Mouse (Mus musculus) CD4-positive, CD25-positive, alpha-beta regulatory T cell, adult 4 months (primary cell): Measurements from ENCODE around the gene Ptprb. TPM values are rescaled to one million over a fixed set of nuclear protein-coding genes. Genes with fewer than 3 reads are reported as not detected.

Experiments
- ATAC-seq: one replicate; pipeline ENCODE4 v1.8.0; 2017
- polyA plus RNA-seq, 2 experiments: library from polyadenylated mRNA; unstranded; fragments of 100-300 nt; shearing (Covaris generic); gene quantifications; one replicate each; pipeline ENCODE4 v1.2.1; 2017

Ptprb gene
- not detected for polyA plus RNA-seq

- no peak for ATAC-seq
These were observed at the start of gene Ptprb for GRCm38 (mm10) chr10:116275280-116275679. TSS of gene Ptprb (plus strand) at chr10:116275523.

- no peak for ATAC-seq
These were observed 40.0 kb upstream of the Ptprb start for GRCm38 (mm10) chr10:116235299-116235698.

- ATAC-seq, result no peak
These were observed 33.1 kb upstream of the Ptprb start for GRCm38 (mm10) chr10:116242200-116242599.

- ATAC-seq, result no peak
These were observed 31.9 kb upstream of the Ptprb start for GRCm38 (mm10) chr10:116243373-116243772.

- ATAC-seq, result no peak
These were observed 29.7 kb upstream of the Ptprb start for GRCm38 (mm10) chr10:116245632-116246031.

- ATAC-seq, result no peak
These were observed 22.7 kb upstream of the Ptprb start for GRCm38 (mm10) chr10:116252668-116253067.

GRCm38 (mm10) chr10:116253972-116254371 lies 21.4 kb upstream of the Ptprb start:
- no peak for ATAC-seq

GRCm38 (mm10) chr10:116259298-116259697 lies 16.0 kb upstream of the Ptprb start:
- no peak for ATAC-seq

- no peak for ATAC-seq
These were observed 14.5 kb upstream of the Ptprb start for GRCm38 (mm10) chr10:116260658-116261433.

- ATAC-seq, result no peak
These were observed 13.8 kb upstream of the Ptprb start for GRCm38 (mm10) chr10:116261559-116261958.

GRCm38 (mm10) chr10:116264521-116264920 lies 10.8 kb upstream of the Ptprb start:
- ATAC-seq, result no peak

GRCm38 (mm10) chr10:116266561-116267433 lies 8.5 kb upstream of the Ptprb start:
- no peak for ATAC-seq

- no peak for ATAC-seq
These were observed 7.9 kb upstream of the Ptprb start for GRCm38 (mm10) chr10:116267434-116267822.

- no peak for ATAC-seq
These were observed 7.0 kb upstream of the Ptprb start for GRCm38 (mm10) chr10:116268343-116268742.

- ATAC-seq, result no peak
These were observed 4.5 kb upstream of the Ptprb start for GRCm38 (mm10) chr10:116270646-116271469.

GRCm38 (mm10) chr10:116271470-116271915 lies 3.8 kb upstream of the Ptprb start:
- no peak for ATAC-seq

GRCm38 (mm10) chr10:116272156-116272555 lies 3.2 kb upstream of the Ptprb start:
- no peak for ATAC-seq

GRCm38 (mm10) chr10:116286697-116287344 lies 11.5 kb downstream of the Ptprb start:
- ATAC-seq, result no peak

- no peak for ATAC-seq
These were observed 12.8 kb downstream of the Ptprb start for GRCm38 (mm10) chr10:116288130-116288529.

- no peak for ATAC-seq
These were observed 15.2 kb downstream of the Ptprb start for GRCm38 (mm10) chr10:116290483-116290882.

GRCm38 (mm10) chr10:116291153-116291755 lies 15.9 kb downstream of the Ptprb start:
- ATAC-seq, result no peak

- no peak for ATAC-seq
These were observed 21.1 kb downstream of the Ptprb start for GRCm38 (mm10) chr10:116296439-116296838.
